Mouse (Mus musculus) spleen, embryonic (tissue): ENCODE results near the gene Ttc7b.

Experiments
- CTCF ChIA-PET: fragments of 350-600 bp; sonication (Branson Sonifier 250); formaldehyde crosslinking; loops from one replicate; lab custom pipeline; 2022; lab: Charles Lee

Ttc7b gene

DNA sequence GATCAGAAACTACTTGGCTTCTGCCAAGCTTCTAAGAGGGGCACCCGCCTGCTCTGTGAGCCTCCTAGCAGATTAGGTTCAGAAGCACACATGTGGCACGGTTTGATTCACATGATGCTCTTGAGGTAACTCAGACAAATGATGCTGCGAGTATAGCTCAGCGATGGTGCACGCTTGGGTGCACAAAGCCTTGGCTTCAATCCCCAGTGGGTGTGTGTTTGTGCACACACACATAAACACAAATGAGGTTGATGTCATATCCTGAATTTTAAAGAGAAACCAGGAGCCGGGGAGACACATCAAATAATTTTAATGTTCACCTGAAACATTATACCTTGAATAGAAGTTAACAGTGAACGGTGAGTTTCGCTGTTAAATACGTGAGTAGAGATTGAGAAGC lies 6.6 kb upstream of the Ttc7b start:
- CTCF ChIA-PET = interaction anchor here (1.6 to 1.9 kb wide), 2 partner anchors 10 to 24 kb away, joined by 4 to 8 read pairs; no protein-coding TSS in a partner anchor

DNA sequence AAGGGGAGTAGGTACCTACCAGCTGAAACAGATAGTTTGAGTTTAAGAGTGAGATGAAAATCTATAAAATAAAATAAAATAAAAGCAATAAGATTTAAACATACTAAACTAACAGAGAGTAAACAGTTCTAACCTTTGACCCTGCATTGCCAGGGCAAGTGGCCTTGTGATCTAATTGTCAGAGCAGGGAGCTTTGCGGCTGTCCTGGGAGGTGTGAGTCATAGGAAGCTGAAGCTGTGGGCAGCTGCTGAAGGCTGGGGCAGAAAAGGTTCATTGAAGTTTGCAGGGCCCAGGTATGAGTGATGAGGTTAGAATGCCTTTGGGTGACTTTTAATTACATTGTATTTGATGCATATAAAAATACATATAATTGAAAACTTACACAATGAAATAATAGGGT lies 5.3 kb upstream of the Ttc7b start:
- CTCF ChIA-PET = interaction anchor here (1.6 kb wide), 1 partner anchor 8 kb away, joined by 4 read pairs; no protein-coding TSS in a partner anchor

DNA sequence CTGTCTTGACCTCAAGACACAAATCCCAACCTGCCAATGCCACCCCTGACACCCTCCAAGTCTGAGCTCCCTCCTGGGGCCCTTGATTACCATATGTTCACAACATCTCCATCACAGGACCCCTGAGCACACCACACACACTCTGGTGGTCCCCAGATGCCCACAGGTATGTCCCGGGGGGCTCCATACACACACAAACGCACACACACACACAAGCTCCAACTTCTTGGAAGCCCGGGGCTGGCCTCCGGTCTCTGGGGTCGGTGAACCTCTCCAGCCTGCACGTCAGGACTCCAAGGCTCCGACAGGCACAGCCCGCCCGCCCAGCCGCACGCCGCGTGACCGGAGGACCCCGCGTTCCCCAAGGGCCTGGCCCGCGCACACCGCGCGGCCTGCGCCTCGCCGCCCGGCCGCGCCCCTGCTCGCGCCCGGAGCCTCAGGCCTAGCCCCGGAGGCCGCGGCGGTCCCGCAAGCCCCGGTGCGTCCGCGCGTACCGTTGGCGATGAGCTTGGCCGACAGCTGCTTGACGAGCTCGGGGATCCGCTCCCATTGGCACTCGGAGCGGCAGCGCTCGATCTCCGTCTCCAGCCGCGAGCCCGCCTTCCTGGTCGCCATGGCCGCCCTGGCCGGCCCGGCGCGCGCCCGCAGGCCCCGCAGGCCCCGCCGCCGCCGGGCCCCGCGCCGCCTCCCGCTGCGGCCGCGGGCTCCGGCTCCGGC lies 391 bp downstream of the Ttc7b start:
- CTCF ChIA-PET = interaction anchor here (0.6 to 1.0 kb wide), 2 partner anchors 12 to 209 kb away, joined by 6 to 8 read pairs; no protein-coding TSS in a partner anchor

DNA sequence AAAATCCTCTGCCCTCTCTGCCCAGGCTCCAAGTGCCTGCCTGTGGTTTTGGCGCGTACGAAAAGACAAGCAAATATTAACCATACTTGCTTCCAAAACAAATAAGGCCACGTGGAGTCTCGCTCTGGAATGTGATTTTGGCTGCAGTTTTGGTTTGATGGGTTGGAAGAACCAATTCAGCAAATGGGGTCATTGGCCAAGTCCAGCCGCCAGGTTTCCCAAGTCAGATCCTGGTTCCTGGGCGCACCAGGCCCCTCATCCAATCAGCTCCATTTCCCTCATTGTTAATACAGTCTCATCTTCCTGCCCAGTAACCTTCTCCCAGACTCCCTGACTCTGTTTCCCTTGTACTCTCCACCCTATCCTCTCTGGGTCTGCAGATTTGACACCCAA lies 946 bp downstream of the Ttc7b start:
- CTCF ChIA-PET = interaction anchor here (1.0 kb wide), 1 partner anchor 12 kb away, joined by 8 read pairs; no protein-coding TSS in a partner anchor

DNA sequence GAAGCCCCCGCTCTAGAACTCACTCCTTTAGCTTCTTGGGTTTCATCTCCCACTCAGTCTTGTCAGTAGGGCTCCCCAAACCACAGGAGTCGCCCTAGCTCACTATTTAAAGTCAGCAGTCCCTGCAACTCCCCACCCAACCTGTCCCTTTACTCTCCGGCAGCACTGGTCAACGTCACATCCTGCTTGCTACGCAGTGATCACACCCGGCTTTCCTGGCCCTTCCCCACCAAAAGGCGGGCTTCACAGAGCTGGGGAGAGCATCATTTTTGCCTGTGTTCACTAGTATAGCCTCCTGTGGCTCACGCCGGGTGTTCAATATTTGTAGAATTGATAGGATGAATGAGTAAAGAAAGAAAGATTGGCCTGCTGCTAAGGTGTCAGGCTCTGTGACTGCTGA lies 3.3 kb downstream of the Ttc7b start:
- CTCF ChIA-PET = interaction anchor here (0.7 kb wide), 1 partner anchor 9 kb away, joined by 4 read pairs; no protein-coding TSS in a partner anchor

DNA sequence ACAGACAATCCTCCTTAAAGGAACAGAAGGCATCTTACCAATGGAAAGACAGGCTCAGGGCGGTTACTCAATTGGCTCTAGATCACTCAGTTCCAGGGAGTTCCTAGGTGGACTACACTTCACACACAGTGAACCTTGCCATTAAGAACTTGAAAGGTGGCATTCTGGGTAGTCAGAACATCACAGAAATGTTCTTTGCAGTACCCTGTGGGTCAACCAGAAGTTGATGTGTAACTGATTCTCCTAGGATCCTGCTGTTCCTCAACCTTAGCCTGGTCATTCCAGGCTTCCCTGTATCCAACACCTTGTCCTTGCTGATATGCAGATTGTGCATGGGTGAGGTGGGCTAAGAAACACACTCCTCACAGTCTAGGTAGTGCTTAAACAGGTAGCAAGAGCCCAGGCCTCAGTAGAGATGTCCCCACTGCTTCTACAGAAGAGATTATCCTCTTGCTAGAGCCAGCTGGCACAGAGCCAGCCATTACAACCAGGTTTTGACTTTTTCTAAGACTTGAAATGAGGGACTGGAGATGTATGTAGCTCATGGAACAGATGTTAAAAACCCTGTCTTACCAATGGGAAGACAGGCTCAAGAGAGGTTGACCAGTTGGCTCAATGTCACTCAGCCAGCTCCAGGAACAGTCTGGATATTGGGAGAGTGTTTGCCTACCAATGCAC lies 4.3 kb downstream of the Ttc7b start:
- CTCF ChIA-PET = interaction anchor here (0.6 kb wide), 1 partner anchor 309 kb away, joined by 3 read pairs; no protein-coding TSS in a partner anchor

DNA sequence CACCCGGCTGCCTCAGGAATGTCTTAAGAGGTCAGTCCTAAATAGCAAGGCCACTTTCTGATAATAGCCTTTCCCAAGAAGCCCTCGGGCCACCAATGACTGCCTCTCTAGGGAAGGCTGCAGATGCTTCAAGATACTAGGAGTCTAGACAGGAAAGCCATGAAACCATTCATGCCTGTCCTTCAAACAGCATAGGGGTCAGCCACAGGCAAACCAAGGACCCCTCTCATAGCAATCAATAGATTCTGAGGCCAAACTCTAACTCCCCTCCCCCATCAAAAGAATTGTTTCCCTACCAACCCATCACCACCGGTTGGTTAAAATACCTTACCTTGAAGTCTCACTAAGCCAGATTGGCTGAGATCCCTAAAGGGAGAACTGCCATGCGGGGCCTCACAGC lies 5.1 kb downstream of the Ttc7b start:
- CTCF ChIA-PET = no interaction called here

DNA sequence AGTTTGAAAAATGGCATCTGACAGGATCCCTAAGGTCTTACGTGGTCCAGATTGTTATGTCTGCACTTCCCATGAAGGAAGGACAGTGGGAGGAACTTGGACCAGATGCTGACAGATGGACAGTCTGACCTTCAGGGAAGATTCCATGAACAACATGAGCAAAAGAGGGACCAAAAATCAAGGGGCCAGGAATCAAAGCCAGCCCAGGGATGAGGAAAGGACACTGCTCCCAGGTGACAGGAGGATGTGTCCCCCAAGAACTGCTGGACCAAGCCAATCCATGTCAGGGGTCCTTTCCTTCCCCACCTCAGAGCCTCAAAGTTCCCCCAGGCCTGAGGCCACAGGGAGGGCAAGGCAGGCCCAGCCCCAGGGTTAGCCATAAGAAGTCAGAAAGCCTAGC lies 6.0 kb downstream of the Ttc7b start:
- CTCF ChIA-PET = no interaction called here

DNA sequence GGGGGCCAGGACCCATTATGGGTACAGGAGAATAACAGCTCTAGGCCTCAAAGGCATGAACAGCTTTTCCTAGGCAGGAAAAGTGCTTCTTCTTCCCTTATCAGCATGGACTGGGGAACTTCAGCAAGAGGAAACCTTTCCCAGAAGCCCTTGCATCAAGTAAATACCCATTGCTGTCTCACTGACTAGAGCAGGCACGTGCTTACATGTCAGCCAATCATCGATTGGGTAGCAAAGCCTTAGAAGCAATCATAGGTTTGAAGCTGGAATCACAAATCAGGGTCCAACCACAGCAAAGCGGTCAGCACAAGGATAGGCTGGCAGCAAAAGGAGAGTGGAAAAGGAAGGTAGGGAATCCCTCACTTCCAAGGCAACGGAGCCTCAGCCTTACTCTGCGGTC lies 7.5 kb downstream of the Ttc7b start:
- CTCF ChIA-PET = interaction anchor here (0.5 to 0.9 kb wide), 2 partner anchors 16 to 67 kb away, joined by 3 to 16 read pairs; no protein-coding TSS in a partner anchor

DNA sequence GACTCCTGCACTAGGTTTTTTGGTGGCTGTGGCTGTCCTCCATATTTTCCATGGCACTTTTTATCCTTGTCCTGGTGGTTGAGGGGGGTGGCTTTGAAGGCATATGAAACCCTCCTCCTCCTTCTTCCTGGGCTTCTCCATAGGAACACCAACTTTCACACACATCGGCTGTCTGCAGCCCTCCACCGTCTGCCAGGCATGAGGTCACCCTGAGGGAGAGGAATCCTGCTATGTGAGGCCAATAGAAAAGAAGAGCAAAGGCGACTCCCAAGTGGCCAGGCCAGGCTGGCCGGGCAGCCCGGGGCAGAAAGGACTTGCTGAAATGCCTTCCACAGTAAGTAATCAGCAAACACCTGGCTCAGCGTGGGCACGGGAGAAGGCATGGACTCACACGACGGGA lies 8.0 kb downstream of the Ttc7b start:
- CTCF ChIA-PET = interaction anchor here (0.5 kb wide), 1 partner anchor 67 kb away, joined by 3 read pairs; no protein-coding TSS in a partner anchor

DNA sequence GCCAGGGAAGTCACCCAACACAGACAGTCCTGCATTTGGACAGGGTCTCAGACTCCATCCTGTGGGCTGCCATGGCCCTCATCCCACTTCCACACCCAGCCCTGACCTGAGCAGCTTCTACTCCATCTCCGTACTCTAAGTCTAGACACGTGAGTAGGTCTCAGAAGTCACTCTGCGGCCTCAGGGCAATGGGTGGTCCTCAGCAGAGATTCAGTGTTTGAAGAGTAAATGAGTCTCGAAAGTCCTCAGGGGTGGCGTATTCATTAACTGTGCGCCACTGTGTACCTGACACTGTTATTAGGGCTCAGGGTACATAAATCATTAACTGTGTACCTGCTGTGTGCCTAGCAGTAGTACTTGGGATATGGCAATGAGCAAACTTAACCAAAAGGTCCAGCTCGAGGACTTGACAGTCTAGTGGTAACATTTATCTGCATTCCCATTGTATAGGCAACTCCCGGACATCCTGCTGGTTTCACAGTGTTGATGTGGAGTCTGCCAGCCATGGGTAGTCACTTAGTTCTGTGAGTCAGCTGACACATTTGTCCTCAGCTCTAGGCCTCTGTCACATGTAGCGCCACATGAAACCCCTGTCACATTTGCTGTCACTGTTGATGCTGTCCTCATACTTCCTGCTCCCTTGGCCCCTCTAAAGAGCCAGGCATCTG lies 10.9 kb downstream of the Ttc7b start:
- CTCF ChIA-PET = no interaction called here

DNA sequence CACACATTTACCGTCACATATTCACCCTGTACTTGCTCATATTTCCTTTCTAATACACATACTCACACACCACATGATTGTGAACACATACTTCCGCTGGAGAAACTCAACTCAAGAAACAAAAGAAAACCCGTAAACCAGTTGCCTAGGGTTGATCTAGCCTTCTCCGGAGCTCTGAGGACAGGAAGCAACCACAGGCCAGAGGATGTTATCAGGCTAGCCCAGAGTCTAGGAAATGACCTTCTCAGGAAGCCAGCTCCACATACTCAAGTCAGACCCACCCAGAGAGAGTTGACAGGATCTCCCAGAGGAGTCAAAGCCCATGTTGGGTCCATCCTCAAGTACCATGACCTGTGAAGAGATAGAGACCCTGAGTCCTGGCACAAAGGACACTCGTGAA lies 12.0 kb downstream of the Ttc7b start:
- CTCF ChIA-PET = interaction anchor here (1.0 kb wide), 1 partner anchor 11 kb away, joined by 8 read pairs; no protein-coding TSS in a partner anchor

DNA sequence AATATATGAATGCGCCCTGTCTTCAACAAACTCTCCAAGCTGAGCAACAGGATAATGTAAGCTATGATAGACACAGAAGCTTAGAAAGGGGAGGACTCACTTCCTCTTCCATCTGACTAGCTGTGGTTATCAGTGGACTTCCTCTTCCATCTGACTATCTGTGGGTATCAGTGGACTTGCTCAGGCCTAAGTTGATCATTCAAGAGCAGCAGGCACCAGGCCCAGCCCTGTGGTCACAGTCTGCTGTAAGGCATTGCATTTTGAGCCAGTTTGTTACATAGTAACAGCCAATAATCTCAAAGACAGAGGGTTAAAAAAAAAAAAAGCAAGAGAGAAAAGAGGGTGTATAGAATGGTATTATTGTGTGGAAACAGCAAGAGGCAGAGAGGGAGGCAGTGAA lies 15.1 kb downstream of the Ttc7b start:
- CTCF ChIA-PET = no interaction called here

DNA sequence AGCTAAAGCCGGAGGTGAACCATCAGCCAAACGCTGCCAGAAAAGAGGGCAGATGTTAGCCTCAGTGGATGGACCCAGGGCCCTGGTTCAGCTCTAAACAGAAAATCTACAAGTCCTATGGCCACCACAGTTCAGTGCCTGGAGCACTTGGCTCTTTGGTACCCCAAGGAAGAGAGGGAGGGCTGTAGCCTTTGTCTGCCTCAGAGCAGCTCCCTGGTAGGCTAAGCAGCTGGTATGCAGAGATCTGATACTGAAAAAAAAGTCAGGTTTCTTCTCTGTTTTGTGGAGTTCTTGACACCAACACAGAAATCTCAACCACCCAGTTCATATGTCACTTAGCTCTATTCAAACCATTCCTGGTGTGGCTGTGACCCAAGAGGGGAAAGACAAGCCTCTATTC lies 16.0 kb downstream of the Ttc7b start:
- CTCF ChIA-PET = no interaction called here

DNA sequence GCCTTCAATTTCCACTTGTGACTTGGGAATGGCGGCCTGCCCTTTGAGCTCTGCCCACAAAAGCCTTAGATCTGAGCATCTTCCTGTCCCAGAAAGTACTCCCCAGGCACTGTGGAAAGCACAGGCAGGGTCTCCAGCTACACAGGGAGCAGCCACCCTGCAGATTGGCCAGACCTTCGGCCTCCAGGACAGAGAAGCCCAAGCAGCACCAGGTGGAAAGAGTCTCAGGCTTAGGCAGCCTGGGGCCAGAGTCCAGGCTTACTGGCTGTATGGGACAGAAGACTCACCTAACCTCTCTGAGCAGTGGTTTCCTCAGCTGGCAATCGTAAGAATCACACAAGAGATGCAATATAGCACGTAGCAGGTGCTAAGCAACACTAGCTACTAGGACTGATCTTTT lies 17.0 kb downstream of the Ttc7b start:
- CTCF ChIA-PET = interaction anchor here (1.5 kb wide), 1 partner anchor 25 kb away, joined by 8 read pairs; no protein-coding TSS in a partner anchor

DNA sequence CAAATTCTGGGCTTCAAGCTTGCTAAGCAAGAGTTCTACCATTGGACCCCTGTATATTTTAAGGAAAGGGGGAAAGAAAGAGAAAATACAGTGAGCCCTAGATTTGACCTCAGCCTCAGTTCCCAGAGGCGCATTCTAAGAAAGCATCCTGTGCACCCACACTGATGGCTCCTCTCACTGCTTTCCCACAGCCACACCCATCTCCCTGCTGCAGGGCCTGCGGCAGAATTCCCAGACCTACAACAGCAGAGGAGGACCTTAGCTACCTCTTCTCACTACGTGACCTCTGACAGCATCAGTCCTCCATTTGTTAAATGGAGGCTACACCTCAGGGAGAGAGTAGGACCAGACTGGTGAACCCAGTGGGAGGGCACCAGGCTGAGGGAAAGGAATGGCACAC lies 18.1 kb downstream of the Ttc7b start:
- CTCF ChIA-PET = interaction anchor here (1.5 kb wide), 1 partner anchor 26 kb away, joined by 8 read pairs; no protein-coding TSS in a partner anchor

DNA sequence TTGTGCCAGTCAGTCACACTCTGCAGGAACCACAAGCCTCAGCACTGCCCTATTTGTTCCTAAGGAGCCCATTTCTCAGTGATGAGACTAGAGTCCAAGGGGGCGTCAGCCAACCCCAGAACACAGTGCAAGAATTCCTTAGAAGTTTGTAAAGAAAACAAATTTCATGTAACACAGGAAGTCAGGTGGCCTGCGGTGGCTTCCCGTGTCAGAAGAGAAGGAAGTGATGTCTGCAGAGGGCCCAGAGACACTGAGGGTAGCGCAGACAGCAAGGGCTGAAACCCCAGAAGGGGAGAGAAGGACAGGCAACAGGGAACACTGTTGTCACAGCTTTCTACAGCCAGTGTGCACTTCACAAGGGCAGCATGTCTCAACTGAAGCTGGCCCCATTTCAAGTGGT lies 19.4 kb downstream of the Ttc7b start:
- CTCF ChIA-PET = no interaction called here

DNA sequence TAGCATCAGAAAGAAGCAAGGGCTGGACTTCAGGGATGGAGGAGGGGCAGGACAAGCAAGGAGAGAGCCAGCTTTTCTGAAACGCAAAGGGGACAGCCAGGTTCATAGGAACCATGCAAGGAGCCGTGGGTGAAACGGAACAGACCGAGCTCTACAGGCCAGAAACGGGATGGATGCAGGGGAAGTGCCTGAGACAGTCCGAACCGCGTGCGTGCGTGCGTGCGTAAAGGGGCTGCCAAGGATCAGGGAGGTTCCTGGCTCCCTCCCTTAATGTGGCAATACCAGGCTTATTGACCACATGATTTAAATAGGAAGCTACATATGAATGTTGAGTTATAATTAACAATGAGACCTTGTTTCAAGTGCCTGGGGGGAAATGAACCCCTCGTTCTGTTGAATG lies 21.2 kb downstream of the Ttc7b start:
- CTCF ChIA-PET = interaction anchor here (0.6 kb wide), 1 partner anchor 1804 kb away, joined by 3 read pairs; no protein-coding TSS in a partner anchor

DNA sequence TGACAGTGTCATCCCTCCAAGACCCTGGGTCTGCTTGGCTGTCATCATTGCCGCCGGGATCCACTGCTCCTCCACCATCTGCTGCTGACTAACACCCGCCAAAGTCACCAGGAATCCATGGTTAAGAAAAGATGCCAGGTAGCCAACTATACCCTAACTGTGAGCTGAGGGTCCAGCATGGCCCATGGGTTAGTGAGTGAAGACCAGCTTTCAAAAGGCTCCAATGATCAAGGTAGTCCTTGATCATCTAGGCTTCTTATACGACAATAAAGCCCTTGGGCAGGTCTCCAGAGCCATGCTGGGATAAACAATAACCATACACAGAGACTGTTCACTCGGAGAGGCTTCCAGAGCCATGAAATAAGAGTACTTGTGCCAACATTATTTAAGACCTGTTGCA lies 22.6 kb downstream of the Ttc7b start:
- CTCF ChIA-PET = interaction anchor here (0.7 kb wide), 1 partner anchor 146 kb away, joined by 3 read pairs; no protein-coding TSS in a partner anchor

DNA sequence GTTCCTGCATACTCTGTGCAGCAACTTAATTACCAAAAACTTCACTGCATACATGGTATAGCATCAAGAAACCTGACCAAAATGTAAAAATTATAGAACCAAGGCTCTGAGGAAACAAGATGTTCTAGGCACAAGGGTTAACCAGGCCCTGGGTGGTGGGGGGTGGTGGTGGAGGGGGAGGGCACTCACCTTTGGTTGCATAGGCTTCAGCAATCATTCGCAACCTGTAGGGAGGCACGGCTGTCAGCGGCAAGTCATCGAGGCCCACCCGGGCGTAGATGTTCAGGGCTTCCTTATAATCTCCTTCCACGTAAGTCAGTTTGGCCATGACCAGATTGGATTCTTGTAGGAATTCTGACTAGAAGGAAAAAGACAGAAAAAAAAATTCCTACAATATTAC lies 25.5 kb downstream of the Ttc7b start:
- CTCF ChIA-PET = no interaction called here

DNA sequence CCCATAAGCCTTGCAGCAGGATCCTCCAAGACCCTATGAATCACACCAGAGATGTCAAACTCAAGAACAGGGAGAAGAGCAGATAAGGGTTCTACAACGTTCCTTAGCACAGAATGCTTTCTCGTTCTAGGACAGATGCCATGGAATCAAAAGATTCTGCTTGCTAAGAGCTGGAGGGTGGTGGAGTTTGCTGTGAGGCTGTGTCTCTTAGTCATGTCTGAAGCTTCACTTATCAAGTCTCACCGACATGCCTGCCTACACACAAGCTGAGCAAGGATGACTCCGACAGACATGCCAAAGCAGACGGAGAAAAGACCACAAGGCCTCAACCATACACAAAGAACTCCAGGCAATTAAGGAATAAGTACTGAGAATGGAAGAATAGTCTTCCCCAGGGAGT lies 27.4 kb downstream of the Ttc7b start:
- CTCF ChIA-PET = no interaction called here

DNA sequence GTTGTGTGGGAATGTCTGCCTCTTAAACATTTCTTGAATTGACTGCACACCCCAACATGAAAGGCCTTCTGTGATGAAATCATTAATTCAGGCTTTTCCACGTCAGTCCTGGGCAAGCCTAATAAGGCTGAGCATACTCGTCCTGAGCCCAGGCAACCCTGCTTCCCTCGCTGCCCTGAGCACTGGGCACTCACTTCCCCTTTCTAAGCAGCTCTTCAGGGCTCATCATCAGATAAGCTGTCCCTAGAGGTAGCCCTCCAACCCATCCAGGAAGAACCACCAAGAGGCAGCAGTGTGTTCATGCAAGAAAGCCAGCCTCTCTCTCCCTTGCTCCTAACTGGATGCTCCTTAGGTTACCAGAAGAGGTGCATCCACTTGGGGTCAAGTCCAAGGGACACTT lies 27.9 kb downstream of the Ttc7b start:
- CTCF ChIA-PET = no interaction called here
